Mouse (Mus musculus) CH12.LX (cell line): ENCODE data around the gene Arl6ip6.

Experiments
- CHD2 ChIP-seq: IDR thresholded peaks from 2 replicates; pipeline ENCODE4 v1.6.1; 2011; ENCODE audit warnings: low read length, improper control_type of control experiment
- CTCF ChIP-seq, 2 experiments: IDR thresholded peaks in 1 of 2; conservative IDR thresholded peaks in 1 of 2; 2 replicates each; pipeline ENCODE4 v1.5.1; 2011 to 2012; ENCODE audit warnings: low read depth in 2 of 2, low read length in 2 of 2, improper control_type of control experiment in 1 of 2, inconsistent platforms in 1 of 2, mild to moderate bottlenecking in 1 of 2, moderate library complexity in 1 of 2
- E2F4 ChIP-seq: IDR thresholded peaks from 2 replicates; pipeline ENCODE4 v1.6.1; 2011; ENCODE audit warnings: low read depth, low read length, improper control_type of control experiment; ENCODE audit not compliant: insufficient replicate concordance
- EP300 ChIP-seq: IDR thresholded peaks from 2 replicates; pipeline ENCODE4 v1.6.1; 2011; ENCODE audit warnings: low read length, improper control_type of control experiment
- JUND ChIP-seq: conservative IDR thresholded peaks from 2 replicates; pipeline ENCODE4 v1.6.1; 2011; ENCODE audit warnings: low read depth, low read length, improper control_type of control experiment
- KAT2A ChIP-seq: IDR thresholded peaks from 2 replicates; pipeline ENCODE4 v1.6.1; 2012; ENCODE audit warnings: low read length, improper control_type of control experiment, inconsistent platforms; ENCODE audit not compliant: insufficient replicate concordance
- MAFK ChIP-seq: IDR thresholded peaks from 2 replicates; pipeline ENCODE4 v1.6.1; 2011; ENCODE audit warnings: low read length, improper control_type of control experiment; ENCODE audit not compliant: insufficient replicate concordance
- NELFE ChIP-seq: IDR thresholded peaks from 2 replicates; pipeline ENCODE4 v1.6.1; 2011; ENCODE audit warnings: low read depth, low read length, improper control_type of control experiment
- POLR2A ChIP-seq: IDR thresholded peaks from 2 replicates; pipeline ENCODE4 v1.6.1; 2011; ENCODE audit warnings: low read depth, mild to moderate bottlenecking, improper control_type of control experiment, low read length
- SIN3A ChIP-seq: IDR thresholded peaks from 2 replicates; pipeline ENCODE4 v1.6.1; 2012; ENCODE audit warnings: low read length, improper control_type of control experiment, inconsistent platforms
- USF1 ChIP-seq: IDR thresholded peaks from 2 replicates; pipeline ENCODE4 v1.6.1; 2014; ENCODE audit warnings: low read depth, mild to moderate bottlenecking, inconsistent platforms, low read length, improper control_type of control experiment

- no peak for TF ChIP-seq NELFE
- TF ChIP-seq POLR2A: no peak
- no peak for TF ChIP-seq MAFK
- no peak for TF ChIP-seq E2F4
- TF ChIP-seq EP300: no peak
- no peak for TF ChIP-seq CTCF (conservative IDR thresholded peaks at IDR 0.05 in 1 of 2, IDR thresholded peaks at IDR 0.05 in 1 of 2; ENCODE audit: low read depth in 2 of 2, low read length in 2 of 2)
- no peak for TF ChIP-seq USF1
- no peak for TF ChIP-seq SIN3A
- no peak for TF ChIP-seq KAT2A
- TF ChIP-seq JUND: no peak
- TF ChIP-seq CHD2: no peak
These were observed 4.9 kb downstream of the Arl6ip6 start for GRCm38 (mm10) chr2:53196431-53196830.
